24 mouse cellular contexts compared by ENCODE assay signal in the genomic region with DNA sequence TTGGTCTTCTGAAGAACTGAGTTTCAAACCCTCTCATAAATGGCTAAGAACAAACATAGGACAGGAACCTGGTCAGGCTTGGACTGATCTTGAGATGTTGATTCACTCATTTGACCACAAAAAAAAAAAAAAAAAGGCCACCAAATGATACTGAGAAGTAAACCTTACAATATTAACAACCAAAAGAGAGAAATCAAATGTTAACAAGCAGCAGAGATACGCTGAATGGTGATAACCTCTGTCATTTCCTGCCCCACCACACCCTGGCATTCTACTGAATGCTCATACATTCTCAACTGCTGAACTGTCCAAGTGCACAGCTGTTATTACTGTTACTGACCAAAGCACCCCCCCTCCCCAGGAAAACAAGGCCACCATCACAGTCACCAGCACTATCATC. TPM values are rescaled to one million over a fixed set of nuclear protein-coding genes. Genes with fewer than 3 reads are reported as not detected.
DNase-seq lines count a peak whose midpoint lies in the region; ATAC-seq and TF ChIP-seq lines count a peak whose summit lies in the region.
"Had no signal": no experiment of that assay in that cellular context is flagged by ENCODE, and none has a peak within 500 bp of the region (broad histone marks: within the 10 kb centered on the region; RNA-seq: fewer than 3 reads in every experiment).

No protein-coding gene starts in this region.

- H3K27ac ChIP-seq in hindbrain, postnatal 0 days, result no peak overlapping the region
- H3K27ac ChIP-seq in liver, postnatal 0 days (ENCODE audit: low read depth), result no peak overlapping the region
- H3K27ac ChIP-seq in hindbrain, embryonic 13.5 days, result no peak overlapping the region
- H3K27ac ChIP-seq: embryonic facial prominence, embryonic 10.5 days; embryonic facial prominence, embryonic 12.5 days; forebrain, embryonic 13.5 days; forebrain, embryonic 15.5 days had no signal

- DNase-seq in 416B (ENCODE audit: low read depth), result peak; percentile 43
- DNase-seq in induced T-regulatory cell, adult 2 months (ENCODE audit: low read depth), result peak; percentile 21
- DNase-seq in natural killer cell, adult 2 months (ENCODE audit: low spot score in 2 of 2), result peak; percentile 28 to 58
- DNase-seq in layer of hippocampus, adult 8-10 months (ENCODE audit: low spot score in 2 of 2), result no peak
- DNase-seq in hindbrain, postnatal 0 days (ENCODE audit: low spot score), result no peak
- DNase-seq in liver, postnatal 0 days, result no peak
- DNase-seq: adrenal gland, adult 8-10 months; adrenal gland, postnatal 14 days; adrenal gland, postnatal 36 days; B cell, adult 2 months; cerebellum, adult 11 months; cerebellum, adult 18-20 months; cerebellum, adult 9-10 months; cerebellum, postnatal 10 days; cerebellum, postnatal 25 days; forebrain, postnatal 0 days had no signal

- no peaks in the 10 kb centered on the region for H3K79me3 ChIP-seq in C2C12 (ENCODE audit: low read depth)

- no peaks in the 10 kb centered on the region for H3K4me1 ChIP-seq in hindbrain, postnatal 0 days (ENCODE audit: insufficient read depth, low read length)
- peaks cover 9% of the 10 kb centered on the region; the same call in 1 of the 2 replicates for H3K4me1 ChIP-seq in liver, postnatal 0 days (ENCODE audit: insufficient read depth)
- H3K4me1 ChIP-seq in hindbrain, embryonic 13.5 days (replicated peaks), result no peaks in the 10 kb centered on the region

- H3ac ChIP-seq in C2C12 (ENCODE audit: control insufficient read depth, insufficient read length, low read depth), result no peak overlapping the region

- no peak for TF ChIP-seq CTCF in C2C12 (IDR thresholded peaks at IDR 0.05; ENCODE audit: control insufficient read depth, insufficient read depth, insufficient read length)
- no peak for TF ChIP-seq CTCF in hindbrain, postnatal 0 days (IDR thresholded peaks at IDR 0.05; ENCODE audit: low read depth)
- no peak for TF ChIP-seq CTCF in liver, postnatal 0 days (IDR thresholded peaks at IDR 0.05; ENCODE audit: low read depth)

- no peak overlapping the region for H3K9ac ChIP-seq in hindbrain, postnatal 0 days (replicated peaks; ENCODE audit: low read length)
- H3K9ac ChIP-seq in liver, postnatal 0 days (replicated peaks), result no peak overlapping the region
- no peak overlapping the region for H3K9ac ChIP-seq in hindbrain, embryonic 13.5 days
- H3K9ac ChIP-seq: embryonic facial prominence, embryonic 12.5 days; forebrain, embryonic 13.5 days; forebrain, embryonic 15.5 days; forebrain, postnatal 0 days had no signal

- H3K27me3 ChIP-seq in C2C12 (ENCODE audit: control insufficient read depth, insufficient read depth, insufficient read length), result no peaks in the 10 kb centered on the region
- H3K27me3 ChIP-seq in hindbrain, postnatal 0 days (ENCODE audit: insufficient read depth, low read length), result no peaks in the 10 kb centered on the region
- H3K27me3 ChIP-seq in liver, postnatal 0 days (ENCODE audit: insufficient read depth, low read length), result no peaks in the 10 kb centered on the region
- H3K27me3 ChIP-seq in hindbrain, embryonic 13.5 days, result 0 out of 2 replicates have a peak, but pooled peaks cover 4% of the 10 kb centered on the region
- H3K27me3 ChIP-seq: embryonic facial prominence, embryonic 12.5 days; forebrain, embryonic 15.5 days; Patski had no signal

- no peak overlapping the region for H3K4me2 ChIP-seq in hindbrain, postnatal 0 days (ENCODE audit: low read depth, low read length)
- no peak overlapping the region for H3K4me2 ChIP-seq in liver, postnatal 0 days (ENCODE audit: low read depth, low read length)
- no peak overlapping the region for H3K4me2 ChIP-seq in hindbrain, embryonic 13.5 days
- H3K4me2 ChIP-seq: embryonic facial prominence, embryonic 12.5 days; forebrain, embryonic 13.5 days; forebrain, embryonic 15.5 days had no signal

- no peak overlapping the region for H3K4me3 ChIP-seq in C2C12 (ENCODE audit: insufficient read depth, poor library complexity, severe bottlenecking)
- H3K4me3 ChIP-seq in hindbrain, postnatal 0 days (ENCODE audit: low read length), result no peak overlapping the region
- no peak overlapping the region for H3K4me3 ChIP-seq in liver, postnatal 0 days (ENCODE audit: low read depth, low read length)
- H3K4me3 ChIP-seq in hindbrain, embryonic 13.5 days, result no peak overlapping the region
- H3K4me3 ChIP-seq: embryonic facial prominence, embryonic 10.5 days; embryonic facial prominence, embryonic 12.5 days; forebrain, embryonic 13.5 days; forebrain, embryonic 15.5 days had no signal

- no peak for ATAC-seq in hindbrain, postnatal 0 days
- no peak for ATAC-seq in liver, postnatal 0 days
- ATAC-seq in hindbrain, embryonic 13.5 days (ENCODE audit: low FRiP score), result no peak
- ATAC-seq: activated CD4-positive, CD25-positive, alpha-beta regulatory T cell, adult 4 months; forebrain, embryonic 13.5 days; forebrain, embryonic 15.5 days; forebrain, postnatal 0 days; Patski had no signal

- no peaks in the 10 kb centered on the region for H3K79me2 ChIP-seq in C2C12 (ENCODE audit: control insufficient read depth, insufficient read depth)

- no peak for TF ChIP-seq EP300 in liver, postnatal 0 days (IDR thresholded peaks at IDR 0.05; ENCODE audit: low read depth)

- no peaks in the 10 kb centered on the region for H3K36me3 ChIP-seq in C2C12 (ENCODE audit: control insufficient read depth, insufficient read depth)
- no peaks in the 10 kb centered on the region for H3K36me3 ChIP-seq in hindbrain, postnatal 0 days (ENCODE audit: insufficient read depth, low read length)
- H3K36me3 ChIP-seq in liver, postnatal 0 days (replicated peaks; ENCODE audit: insufficient read depth, low read length), result no peaks in the 10 kb centered on the region
- H3K36me3 ChIP-seq in hindbrain, embryonic 13.5 days, result no peaks in the 10 kb centered on the region
- H3K36me3 ChIP-seq: embryonic facial prominence, embryonic 10.5 days; embryonic facial prominence, embryonic 12.5 days; forebrain, embryonic 15.5 days had no signal

- WGBS in hindbrain, postnatal 0 days, result 89% methylated on average over 1 of the region's 1 CpGs
- 47% methylated on average over 1 of the region's 1 CpGs for WGBS in liver, postnatal 0 days (ENCODE audit: insufficient replicate concordance)
- WGBS in hindbrain, embryonic 13.5 days, result 97% methylated on average over 1 of the region's 1 CpGs

- no peaks in the 10 kb centered on the region for H3K9me3 ChIP-seq in hindbrain, postnatal 0 days (ENCODE audit: low read length)
- no peaks in the 10 kb centered on the region for H3K9me3 ChIP-seq in liver, postnatal 0 days (ENCODE audit: low read length)
- no peaks in the 10 kb centered on the region for H3K9me3 ChIP-seq in hindbrain, embryonic 13.5 days
- H3K9me3 ChIP-seq: embryonic facial prominence, embryonic 10.5 days; embryonic facial prominence, embryonic 12.5 days; forebrain, embryonic 13.5 days; forebrain, embryonic 15.5 days had no signal

TF ChIP-seq in C2C12, 6 proteins besides CTCF, POLR2A, EP300 and RAD21:
- TF ChIP-seq MYOD1 (IDR thresholded peaks at IDR 0.05; ENCODE audit: control insufficient read depth, insufficient read length, low read depth) (peak; percentile 22), MYOG (IDR thresholded peaks at IDR 0.05; ENCODE audit: control insufficient read depth, extremely low read depth, insufficient read length) (no peak), CEBPB (IDR thresholded peaks at IDR 0.05; ENCODE audit: low read depth) (no peak), MAX (IDR thresholded peaks at IDR 0.05) (no peak), FOSL1 (IDR thresholded peaks at IDR 0.05; ENCODE audit: insufficient read depth, low read length, poor library complexity, severe bottlenecking) (no peak)

RNA-seq across cellular contexts. Expression of a gene that starts 11.9 kb away (rescaled TPM):
- 0.05 TPM for polyA plus RNA-seq in C2C12 (2012; fragmentation: generic; extraction: Trizol)
- total RNA-seq in layer of hippocampus, adult 8-10 months (2022), result 1 to 10 TPM; 3.0 to 6.1 (median 4.4) TPM
- 0.78 and 0.93 TPM in 2 replicates for total RNA-seq in hindbrain, postnatal 0 days (2014; rRNA removed)
- 0.51 and 0.76 TPM in 2 replicates for polyA plus RNA-seq in hindbrain, postnatal 0 days (2015; fragmentation: Nextera tagmentation; extraction: Ambion mirVana)
- 0.07 and 0.16 TPM in 2 replicates for polyA plus RNA-seq in liver, postnatal 0 days (2015; fragmentation: Nextera tagmentation; extraction: Ambion mirVana)
- polyA plus RNA-seq in hindbrain, embryonic 13.5 days (2015; fragmentation: Nextera tagmentation; extraction: Ambion mirVana), result 0.62 and 0.71 TPM in 2 replicates

RNA-seq across cellular contexts. Expression of a gene that starts 15.4 kb away (rescaled TPM):
- 2.7 TPM for polyA plus RNA-seq in C2C12 (2012; fragmentation: generic; extraction: Trizol)
- 10 to 100 TPM; 33.1 to 38.3 (median 36.1) TPM for total RNA-seq in layer of hippocampus, adult 8-10 months (2022)
- total RNA-seq in hindbrain, postnatal 0 days (2014; rRNA removed), result 30.1 and 30.3 TPM in 2 replicates
- polyA plus RNA-seq in hindbrain, postnatal 0 days (2015; fragmentation: Nextera tagmentation; extraction: Ambion mirVana), result 10.1 and 10.9 TPM in 2 replicates
- polyA plus RNA-seq in liver, postnatal 0 days (2015; fragmentation: Nextera tagmentation; extraction: Ambion mirVana), result 3.7 and 4.4 TPM in 2 replicates
- 16.4 and 17.9 TPM in 2 replicates for polyA plus RNA-seq in hindbrain, embryonic 13.5 days (2015; fragmentation: Nextera tagmentation; extraction: Ambion mirVana)

Comparison
In these comparisons a context has a peak if more than half of its experiments do, and no peak if none do; other contexts are left out.
1. DNase-seq: peak in 416B (single experiment), induced T-regulatory cell, adult 2 months (single experiment) and natural killer cell, adult 2 months (2 of 2); none in layer of hippocampus, adult 8-10 months (0 of 2), hindbrain, postnatal 0 days (single experiment) and liver, postnatal 0 days (single experiment).